Mouse (Mus musculus) megakaryocyte, embryonic 14.5 days (primary cell): ENCODE data around the gene Clybl. TPM values are rescaled to one million over a fixed set of nuclear protein-coding genes. Genes with fewer than 3 reads are reported as not detected.

Source experiments
- H3K27me3 ChIP-seq: replicated peaks from 2 replicates; pipeline ENCODE3; 2012; ENCODE audit warnings: inconsistent platforms
- H3K36me3 ChIP-seq: replicated peaks from 2 replicates; pipeline ENCODE3; 2012; ENCODE audit warnings: low read length, inconsistent platforms, mixed read lengths
- H3K4me1 ChIP-seq: 2 replicates; pipeline ENCODE4 v1.6.1; 2012; ENCODE audit warnings: inconsistent platforms
- H3K4me3 ChIP-seq: replicated peaks from 2 replicates; pipeline ENCODE3; 2012; ENCODE audit warnings: moderate library complexity, mild to moderate bottlenecking, inconsistent platforms
- H3K9me3 ChIP-seq: 2 replicates; pipeline ENCODE4 v1.6.1; 2012; ENCODE audit warnings: inconsistent platforms
- FLI1 ChIP-seq: IDR thresholded peaks from 2 replicates; pipeline ENCODE4 v1.6.1; 2012; ENCODE audit warnings: low read length, inconsistent platforms, mixed read lengths
- GATA1 ChIP-seq: IDR thresholded peaks from 3 replicates; pipeline ENCODE4 v1.6.1; 2012; ENCODE audit warnings: mixed read lengths, low read length, inconsistent platforms, borderline replicate concordance
- polyA plus RNA-seq: library from polyadenylated mRNA; stranded (reverse); fragments of >175 nt; gene quantifications from 2 replicates; pipeline ENCODE4 v1.2.3, GENCODE M21; 2012; ENCODE audit warnings: low replicate concordance; ENCODE audit not compliant: insufficient read depth

Gene Clybl
- polyA plus RNA-seq, 1 experiment: 8.3 TPM

- H3K36me3 ChIP-seq: no peaks in the 10 kb centered on the region
- H3K9me3 ChIP-seq: 0 out of 2 replicates have a peak, but pooled peaks cover 3% of the 10 kb centered on the region
- H3K4me1 ChIP-seq: no peaks in the 10 kb centered on the region
- TF ChIP-seq FLI1 (no peak), GATA1 (no peak)
- no peaks in the 10 kb centered on the region for H3K27me3 ChIP-seq
- H3K4me3 ChIP-seq: no peak overlapping the region
These were observed 150.3 kb downstream of the Clybl start for GRCm38 (mm10) chr14:122331635-122332460.

GRCm38 (mm10) chr14:122336957-122337356, 155.5 kb downstream of the Clybl start:
- no peak for TF ChIP-seq FLI1
- TF ChIP-seq GATA1: no peak
- Histone ChIP-seq H3K27me3 (no peaks in the 10 kb centered on the region), H3K4me3 (no peak overlapping the region), H3K36me3 (no peaks in the 10 kb centered on the region), H3K9me3 (0 out of 2 replicates have a peak, but pooled peaks cover 4% of the 10 kb centered on the region), H3K4me1 (no peaks in the 10 kb centered on the region)

DNA sequence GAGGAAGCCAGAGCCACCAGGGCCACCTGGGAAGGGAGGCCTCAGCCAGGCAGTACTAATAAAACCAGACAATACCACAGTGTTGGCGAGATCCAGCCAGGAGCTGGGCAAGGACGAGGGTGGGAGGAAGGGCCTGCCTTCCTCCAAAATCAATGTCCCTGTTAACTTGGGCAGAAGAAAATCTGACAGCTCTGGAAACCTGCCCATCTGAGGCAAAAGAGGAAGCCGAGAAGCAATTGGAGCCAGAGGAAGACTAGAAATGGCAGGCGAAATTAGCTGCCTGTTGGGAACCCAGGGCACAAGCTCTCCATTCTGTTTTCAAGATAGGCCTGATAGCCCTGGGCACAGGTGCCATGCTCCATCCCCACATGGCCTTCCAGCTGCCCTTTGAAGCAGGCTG, 157.3 kb downstream of the Clybl start:
- 0 out of 2 replicates have a peak, but pooled peaks cover 4% of the 10 kb centered on the region for H3K9me3 ChIP-seq
- no peaks in the 10 kb centered on the region for H3K4me1 ChIP-seq
- H3K36me3 ChIP-seq: no peaks in the 10 kb centered on the region
- no peak overlapping the region for H3K4me3 ChIP-seq
- TF ChIP-seq GATA1 (no peak), FLI1 (no peak)
- no peaks in the 10 kb centered on the region for H3K27me3 ChIP-seq

DNA sequence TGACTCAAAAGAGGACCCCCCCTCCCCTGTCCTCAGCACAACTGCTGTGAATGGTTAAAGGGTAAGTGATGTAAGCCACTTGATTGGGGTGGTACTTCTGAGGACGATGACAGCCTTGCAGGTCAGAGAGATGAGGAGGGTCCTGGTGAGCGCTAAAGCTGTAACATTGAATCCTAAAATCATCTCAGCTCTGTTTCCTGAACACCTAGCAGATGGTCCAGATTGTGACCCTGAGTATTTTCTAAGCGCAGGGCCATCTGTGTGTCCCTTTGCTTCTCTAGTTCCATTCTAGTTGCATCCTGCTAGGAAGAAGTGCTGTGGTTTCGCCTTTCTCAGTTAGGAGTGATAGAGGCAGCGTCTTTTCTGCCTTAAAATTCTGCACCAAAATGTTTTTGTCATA, 158.6 kb downstream of the Clybl start:
- Histone ChIP-seq H3K9me3 (0 out of 2 replicates have a peak, but pooled peaks cover 4% of the 10 kb centered on the region), H3K4me1 (no peaks in the 10 kb centered on the region), H3K36me3 (no peaks in the 10 kb centered on the region), H3K27me3 (no peaks in the 10 kb centered on the region), H3K4me3 (no peak overlapping the region)
- TF ChIP-seq FLI1 (no peak), GATA1 (no peak)

DNA sequence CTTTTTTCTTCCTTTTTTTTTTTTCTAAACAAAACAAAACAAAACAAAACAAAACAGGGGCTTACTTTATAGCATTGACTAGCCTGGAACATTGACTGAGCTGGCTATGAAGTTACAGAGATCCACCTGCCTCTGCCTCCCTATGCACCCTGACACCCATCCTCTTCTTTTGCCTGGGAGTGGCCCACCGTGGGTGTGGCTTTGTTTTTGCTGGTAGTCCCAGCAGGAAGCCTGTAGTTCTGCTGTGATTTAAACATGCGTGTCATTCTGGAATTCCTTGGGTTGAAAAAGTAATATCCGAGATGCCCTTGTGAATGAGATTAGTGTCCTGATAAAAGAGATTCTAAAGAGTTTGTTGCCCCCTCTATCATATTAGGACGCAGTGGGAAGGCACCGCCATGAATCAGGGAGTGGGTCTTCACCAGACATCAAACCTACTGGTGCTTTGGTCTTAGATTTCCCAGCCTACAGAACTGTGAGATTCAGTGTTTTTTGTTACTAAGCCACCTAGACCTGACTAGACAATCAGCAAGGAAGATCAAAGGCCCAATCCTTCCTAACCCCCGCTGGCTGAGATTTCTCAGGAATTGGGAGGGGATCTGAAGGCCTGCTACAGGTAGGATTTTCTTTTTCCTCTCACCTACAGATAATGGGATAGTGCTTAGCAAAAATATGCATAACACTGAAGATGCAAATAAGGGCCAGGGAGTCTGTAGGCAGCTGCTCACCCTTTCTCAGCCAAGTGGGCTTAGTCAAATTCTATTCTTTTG, 160.3 kb downstream of the Clybl start:
- Histone ChIP-seq H3K27me3 (no peaks in the 10 kb centered on the region), H3K36me3 (no peaks in the 10 kb centered on the region), H3K4me1 (no peaks in the 10 kb centered on the region), H3K9me3 (0 out of 2 replicates have a peak, but pooled peaks cover 4% of the 10 kb centered on the region), H3K4me3 (no peak overlapping the region)
- TF ChIP-seq GATA1: no peak
- no peak for TF ChIP-seq FLI1

DNA sequence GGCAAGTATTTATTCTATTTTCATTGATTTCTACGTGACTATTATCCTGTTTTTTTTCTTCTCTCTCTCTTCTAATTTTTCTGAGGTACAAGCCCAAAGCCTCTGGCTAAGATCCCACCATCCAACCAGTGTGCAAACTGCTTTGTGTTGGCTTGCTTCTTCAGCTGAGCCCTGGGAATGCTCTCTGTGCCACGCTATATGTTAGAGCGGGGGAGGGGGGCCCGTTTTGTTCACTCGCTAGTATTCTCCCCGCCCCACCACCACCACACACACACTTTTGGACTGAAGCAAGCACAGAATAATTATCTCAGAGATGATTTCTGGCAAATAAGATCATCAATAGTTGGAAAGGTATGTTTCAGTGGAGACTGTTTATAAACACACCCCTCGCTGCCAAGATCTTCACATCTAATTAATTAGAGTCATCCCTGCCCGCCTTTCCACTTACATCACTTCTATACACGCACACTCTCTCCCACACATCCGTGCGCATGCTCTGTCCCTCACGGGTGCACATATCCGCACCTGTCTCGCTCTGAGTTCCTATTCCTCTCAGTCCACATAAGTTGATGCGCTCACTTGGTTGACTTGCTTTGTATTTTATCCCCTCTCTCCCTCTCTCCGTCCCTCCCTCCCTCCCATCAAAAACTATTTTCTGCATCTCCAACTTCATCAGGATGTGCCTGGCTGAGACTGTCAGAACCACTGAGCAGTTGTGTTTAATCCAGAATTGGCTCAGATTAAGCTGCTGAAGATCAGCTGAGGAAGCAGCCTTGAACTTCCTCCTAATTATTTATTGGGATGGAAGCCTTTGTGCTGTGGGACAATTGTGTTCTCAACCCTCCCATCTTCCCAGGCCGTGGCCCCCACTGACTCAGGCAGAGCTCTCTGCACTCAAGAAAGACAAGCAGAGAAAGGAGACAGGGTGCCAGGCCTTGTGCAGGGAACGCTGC, 163.0 kb downstream of the Clybl start:
- Histone ChIP-seq H3K27me3 (no peaks in the 10 kb centered on the region), H3K36me3 (no peaks in the 10 kb centered on the region), H3K4me1 (no peaks in the 10 kb centered on the region), H3K9me3 (no peaks in the 10 kb centered on the region), H3K4me3 (no peak overlapping the region)
- TF ChIP-seq FLI1: no peak
- no peak for TF ChIP-seq GATA1

GRCm38 (mm10) chr14:122348069-122348468, 166.6 kb downstream of the Clybl start:
- Histone ChIP-seq H3K9me3 (no peaks in the 10 kb centered on the region), H3K4me3 (no peak overlapping the region), H3K4me1 (no peaks in the 10 kb centered on the region), H3K27me3 (no peaks in the 10 kb centered on the region), H3K36me3 (no peaks in the 10 kb centered on the region)
- TF ChIP-seq GATA1: no peak
- no peak for TF ChIP-seq FLI1

DNA sequence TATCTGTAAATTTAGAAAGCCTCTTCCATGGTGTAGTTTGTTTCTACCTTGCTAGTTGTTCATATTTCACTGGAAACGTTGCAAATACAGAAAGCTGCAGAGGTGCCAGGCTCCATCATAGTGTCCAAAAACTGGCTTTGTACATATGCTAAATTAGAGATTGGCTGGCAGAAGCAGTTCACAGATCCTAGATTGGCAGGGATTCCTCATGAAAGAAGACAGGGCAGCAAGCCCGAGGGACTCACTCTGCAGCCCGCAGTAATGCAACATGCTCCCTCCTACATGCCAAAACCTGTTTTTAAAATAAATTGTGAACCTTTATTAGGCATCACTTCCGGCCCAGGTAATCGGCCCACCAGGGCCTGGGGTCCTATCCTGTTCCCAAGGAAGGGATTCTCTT, 167.8 kb downstream of the Clybl start:
- TF ChIP-seq GATA1 (no peak), FLI1 (no peak)
- Histone ChIP-seq H3K27me3 (no peaks in the 10 kb centered on the region), H3K9me3 (no peaks in the 10 kb centered on the region), H3K4me1 (no peaks in the 10 kb centered on the region), H3K4me3 (no peak overlapping the region), H3K36me3 (no peaks in the 10 kb centered on the region)

- TF ChIP-seq GATA1 (no peak), FLI1 (no peak)
- no peaks in the 10 kb centered on the region for H3K27me3 ChIP-seq
- H3K36me3 ChIP-seq: no peaks in the 10 kb centered on the region
- H3K9me3 ChIP-seq: no peaks in the 10 kb centered on the region
- H3K4me1 ChIP-seq: no peaks in the 10 kb centered on the region
- no peak overlapping the region for H3K4me3 ChIP-seq
These were observed 168.3 kb downstream of the Clybl start for GRCm38 (mm10) chr14:122349761-122350160.
